Mouse (Mus musculus): ENCODE measurements at regions not wholly inside any gene's neighbourhood (a gene's known extent, or its start where the extent isn't known, plus 50 kb on each side); places are given as distances from the start of the nearest gene placed in this dataset.
A peak's percentile ranks its signal among the peaks of the same experiment; 100 is the strongest.

DNA sequence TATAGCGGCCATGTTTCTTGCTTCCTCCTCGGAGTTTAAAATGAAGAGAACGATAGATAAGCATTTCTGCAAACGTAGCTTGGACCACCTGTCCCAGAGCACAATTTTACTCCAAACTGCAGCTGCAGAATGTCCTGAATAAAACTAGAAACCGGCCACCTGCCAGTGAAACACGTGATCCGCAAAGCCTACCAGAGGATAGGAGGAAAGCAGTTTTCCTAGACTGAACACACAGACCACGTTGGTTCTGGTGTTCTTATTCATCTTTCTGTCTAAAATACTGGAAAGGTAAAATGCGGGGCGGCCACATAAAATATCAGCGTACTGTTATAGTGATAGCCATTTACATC, 80.4 kb downstream of the Arrdc3 start:
- H3K4me3 ChIP-seq (ENCODE audit: low read depth, low read length): no peak overlapping the region
- TF ChIP-seq POLR2A (IDR thresholded peaks at IDR 0.05; ENCODE audit: low read depth, low read length): no peak
- TF ChIP-seq CTCF (IDR thresholded peaks at IDR 0.05; ENCODE audit: extremely low read depth, insufficient read length, insufficient replicate concordance, low read depth, low read length): no peak
- WGBS: 56% methylated on average over 11 of the region's 11 CpGs

DNA sequence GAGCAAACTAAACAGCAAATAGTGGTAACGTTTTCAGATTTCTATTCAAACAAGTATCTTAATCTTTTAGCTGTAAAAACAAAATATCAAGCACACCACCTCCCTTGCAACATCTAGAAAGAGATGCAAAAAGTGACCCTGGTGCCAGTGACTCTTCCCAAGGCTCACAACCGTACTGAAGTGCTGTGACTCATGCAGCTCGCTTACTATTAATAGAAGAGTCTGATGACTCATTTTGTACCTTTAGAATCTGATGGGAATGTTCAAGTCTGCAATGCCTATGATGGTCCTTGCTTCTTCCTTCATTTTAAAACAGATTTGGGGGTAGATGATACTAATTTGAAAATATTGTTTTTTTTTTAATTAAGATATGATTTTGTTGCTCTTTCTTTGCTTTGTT, 88.5 kb downstream of the Arrdc3 start:
- Histone ChIP-seq H3K36me3 (ENCODE audit: control insufficient read depth, insufficient read depth, low read length) (no peaks in the 10 kb centered on the region), H3K4me1 (ENCODE audit: control insufficient read depth, insufficient read depth, insufficient read length, low read length) (no peaks in the 10 kb centered on the region), H3K27me3 (ENCODE audit: control insufficient read depth, insufficient read depth, low read length) (no peaks in the 10 kb centered on the region), H3K27ac (ENCODE audit: insufficient read depth, low read depth, low read length) (no peak overlapping the region), H3K4me3 (ENCODE audit: low read depth, low read length) (no peak overlapping the region)
- no peak for TF ChIP-seq POLR2A (IDR thresholded peaks at IDR 0.05; ENCODE audit: low read depth, low read length)
- no peak for TF ChIP-seq CTCF (IDR thresholded peaks at IDR 0.05; ENCODE audit: extremely low read depth, insufficient read length, insufficient replicate concordance, low read depth, low read length)
- WGBS: 53% methylated on average over 3 of the region's 3 CpGs

More for the DNA sequence above, 80.4 kb downstream of the Arrdc3 start:
- Histone ChIP-seq H3K36me3 (ENCODE audit: control insufficient read depth, insufficient read depth, low read length) (no peaks in the 10 kb centered on the region), H3K27me3 (ENCODE audit: control insufficient read depth, insufficient read depth, low read length) (no peaks in the 10 kb centered on the region), H3K4me1 (ENCODE audit: control insufficient read depth, insufficient read depth, insufficient read length, low read length) (peaks cover 6% of the 10 kb centered on the region; the same call in 1 of the 2 replicates), H3K27ac (ENCODE audit: insufficient read depth, low read depth, low read length) (peak overlapping the region; percentile 86; the same call in 1 of the 2 replicates)

GRCm38 (mm10) chr13:80974424-80974823, 91.2 kb downstream of the Arrdc3 start:
- no peaks in the 10 kb centered on the region for H3K4me1 ChIP-seq (ENCODE audit: control insufficient read depth, insufficient read depth, insufficient read length, low read length)
- 79% methylated on average over 1 of the region's 1 CpGs for whole genome bisulfite sequencing
- no peak overlapping the region for H3K27ac ChIP-seq (ENCODE audit: insufficient read depth, low read depth, low read length)
- no peak overlapping the region for H3K4me3 ChIP-seq (ENCODE audit: low read depth, low read length)
- no peaks in the 10 kb centered on the region for H3K36me3 ChIP-seq (ENCODE audit: control insufficient read depth, insufficient read depth, low read length)
- no peaks in the 10 kb centered on the region for H3K27me3 ChIP-seq (ENCODE audit: control insufficient read depth, insufficient read depth, low read length)
- TF ChIP-seq CTCF (IDR thresholded peaks at IDR 0.05; ENCODE audit: extremely low read depth, insufficient read length, insufficient replicate concordance, low read depth, low read length) (no peak), POLR2A (IDR thresholded peaks at IDR 0.05; ENCODE audit: low read depth, low read length) (no peak)

GRCm38 (mm10) chr13:80977266-80977665, 94.1 kb downstream of the Arrdc3 start:
- Histone ChIP-seq H3K4me3 (ENCODE audit: low read depth, low read length) (no peak overlapping the region), H3K27ac (ENCODE audit: insufficient read depth, low read depth, low read length) (no peak overlapping the region), H3K36me3 (ENCODE audit: control insufficient read depth, insufficient read depth, low read length) (no peaks in the 10 kb centered on the region), H3K4me1 (ENCODE audit: control insufficient read depth, insufficient read depth, insufficient read length, low read length) (no peaks in the 10 kb centered on the region), H3K27me3 (ENCODE audit: control insufficient read depth, insufficient read depth, low read length) (no peaks in the 10 kb centered on the region)
- 88% methylated on average over 3 of the region's 3 CpGs for WGBS
- TF ChIP-seq CTCF (IDR thresholded peaks at IDR 0.05; ENCODE audit: extremely low read depth, insufficient read length, insufficient replicate concordance, low read depth, low read length) (no peak), POLR2A (IDR thresholded peaks at IDR 0.05; ENCODE audit: low read depth, low read length) (no peak)

DNA sequence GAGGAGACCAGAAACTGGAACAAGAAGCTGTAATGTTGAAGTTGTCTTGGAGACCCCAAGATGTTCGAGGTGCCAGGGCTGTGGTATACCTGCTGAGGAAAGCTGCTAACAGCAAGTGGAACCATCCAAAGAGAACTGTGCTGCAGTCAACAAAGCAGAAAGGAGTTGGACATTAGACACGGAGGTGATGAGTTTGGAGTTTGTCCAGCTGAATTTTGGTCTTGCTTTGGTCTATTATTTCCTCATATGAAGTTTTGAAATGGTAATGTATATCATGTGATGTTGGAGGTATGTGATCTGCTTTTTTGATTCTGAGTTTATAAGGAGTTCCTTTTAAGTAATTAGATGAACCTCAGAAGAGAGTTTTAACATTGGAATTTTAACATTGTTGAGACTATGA, 98.0 kb downstream of the Arrdc3 start:
- 76% methylated on average over 2 of the region's 2 CpGs for WGBS
- H3K27ac ChIP-seq (ENCODE audit: insufficient read depth, low read depth, low read length): no peak overlapping the region
- no peak for TF ChIP-seq POLR2A (IDR thresholded peaks at IDR 0.05; ENCODE audit: low read depth, low read length)
- no peak for TF ChIP-seq CTCF (IDR thresholded peaks at IDR 0.05; ENCODE audit: extremely low read depth, insufficient read length, insufficient replicate concordance, low read depth, low read length)
- H3K4me3 ChIP-seq (ENCODE audit: low read depth, low read length): no peak overlapping the region
- no peaks in the 10 kb centered on the region for H3K36me3 ChIP-seq (ENCODE audit: control insufficient read depth, insufficient read depth, low read length)
- no peaks in the 10 kb centered on the region for H3K4me1 ChIP-seq (ENCODE audit: control insufficient read depth, insufficient read depth, insufficient read length, low read length)
- H3K27me3 ChIP-seq (ENCODE audit: control insufficient read depth, insufficient read depth, low read length): no peaks in the 10 kb centered on the region

- Histone ChIP-seq H3K4me3 (ENCODE audit: low read depth, low read length) (no peak overlapping the region), H3K27ac (ENCODE audit: insufficient read depth, low read depth, low read length) (no peak overlapping the region), H3K36me3 (ENCODE audit: control insufficient read depth, insufficient read depth, low read length) (no peaks in the 10 kb centered on the region), H3K27me3 (ENCODE audit: control insufficient read depth, insufficient read depth, low read length) (no peaks in the 10 kb centered on the region), H3K4me1 (ENCODE audit: control insufficient read depth, insufficient read depth, insufficient read length, low read length) (0 out of 2 replicates have a peak, but pooled peaks cover 3% of the 10 kb centered on the region)
- 54% methylated on average over 4 of the region's 4 CpGs for WGBS
- TF ChIP-seq CTCF (IDR thresholded peaks at IDR 0.05; ENCODE audit: extremely low read depth, insufficient read length, insufficient replicate concordance, low read depth, low read length) (no peak), POLR2A (IDR thresholded peaks at IDR 0.05; ENCODE audit: low read depth, low read length) (no peak)
Observed at GRCm38 (mm10) chr13:80986657-80987056, 103.5 kb downstream of the Arrdc3 start.

DNA sequence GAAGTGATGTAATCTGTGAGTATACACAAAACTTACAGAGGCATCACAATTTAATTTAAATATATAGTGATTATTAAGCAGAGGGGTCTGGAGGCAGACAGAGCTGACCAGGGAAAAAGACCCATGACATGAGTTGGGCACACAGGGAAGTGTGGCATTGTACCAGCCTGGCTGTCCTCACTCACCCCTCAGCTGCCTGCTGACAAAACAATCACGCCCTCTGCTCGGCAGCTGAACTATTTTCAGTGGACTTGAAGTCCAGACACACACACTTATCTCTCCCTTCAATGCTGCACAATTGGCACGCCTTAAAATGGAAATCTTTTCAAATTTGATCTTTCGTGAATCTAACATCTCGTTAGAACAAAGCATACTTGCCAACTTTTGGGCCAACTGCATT, 106.6 kb downstream of the Arrdc3 start:
- 0 out of 2 replicates have a peak, but pooled peaks cover 3% of the 10 kb centered on the region for H3K4me1 ChIP-seq (ENCODE audit: control insufficient read depth, insufficient read depth, insufficient read length, low read length)
- no peaks in the 10 kb centered on the region for H3K27me3 ChIP-seq (ENCODE audit: control insufficient read depth, insufficient read depth, low read length)
- 25% methylated on average over 5 of the region's 5 CpGs for WGBS
- H3K27ac ChIP-seq (ENCODE audit: insufficient read depth, low read depth, low read length): no peak overlapping the region
- H3K36me3 ChIP-seq (ENCODE audit: control insufficient read depth, insufficient read depth, low read length): no peaks in the 10 kb centered on the region
- no peak overlapping the region for H3K4me3 ChIP-seq (ENCODE audit: low read depth, low read length)
- TF ChIP-seq CTCF (IDR thresholded peaks at IDR 0.05; ENCODE audit: extremely low read depth, insufficient read length, insufficient replicate concordance, low read depth, low read length): no peak
- no peak for TF ChIP-seq POLR2A (IDR thresholded peaks at IDR 0.05; ENCODE audit: low read depth, low read length)

- Histone ChIP-seq H3K27me3 (ENCODE audit: control insufficient read depth, insufficient read depth, low read length) (no peaks in the 10 kb centered on the region), H3K4me1 (ENCODE audit: control insufficient read depth, insufficient read depth, insufficient read length, low read length) (0 out of 2 replicates have a peak, but pooled peaks cover 3% of the 10 kb centered on the region), H3K27ac (ENCODE audit: insufficient read depth, low read depth, low read length) (no peak overlapping the region), H3K4me3 (ENCODE audit: low read depth, low read length) (no peak overlapping the region), H3K36me3 (ENCODE audit: control insufficient read depth, insufficient read depth, low read length) (no peaks in the 10 kb centered on the region)
- TF ChIP-seq POLR2A (IDR thresholded peaks at IDR 0.05; ENCODE audit: low read depth, low read length) (no peak), CTCF (IDR thresholded peaks at IDR 0.05; ENCODE audit: extremely low read depth, insufficient read length, insufficient replicate concordance, low read depth, low read length) (no peak)
- 91% methylated on average over 2 of the region's 2 CpGs for WGBS
Observed at GRCm38 (mm10) chr13:80992342-80992741, 109.2 kb downstream of the Arrdc3 start.
